Mouse (Mus musculus) stomach, embryonic 14.5 days (tissue): Measurements from ENCODE around the gene Gm28048. TPM values are rescaled to one million over a fixed set of nuclear protein-coding genes. Genes with fewer than 3 reads are reported as not detected.

ENCODE experiments used
- ATAC-seq: fragments of 200-750 bp; cut with Nextera tagmentation; 2 replicates; pipeline ENCODE4 v1.8.0; 2017; ENCODE audit warnings: low read depth, moderate TSS enrichment; ENCODE audit not compliant: insufficient number of reproducible peaks, insufficient read depth, low FRiP score
- H3K27ac ChIP-seq: fragments of 300-500 bp; sonication (generic); 2 replicates; pipeline ENCODE4 v1.5.1; 2014; ENCODE audit warnings: mild to moderate bottlenecking, low read length, moderate library complexity, mixed read lengths
- H3K27me3 ChIP-seq: fragments of 300-500 bp; sonication (generic); 2 replicates; pipeline ENCODE4 v1.6.1; 2014; ENCODE audit warnings: low read length, control low read depth, mixed read lengths; ENCODE audit not compliant: control insufficient read depth, insufficient read depth
- H3K36me3 ChIP-seq: fragments of 300-500 bp; sonication (generic); 2 replicates; pipeline ENCODE4 v1.6.1; 2014; ENCODE audit warnings: mild to moderate bottlenecking, control low read depth, low read length, moderate library complexity, mixed read lengths; ENCODE audit not compliant: control insufficient read depth, insufficient read depth
- H3K4me1 ChIP-seq: fragments of 300-500 bp; sonication (generic); 2 replicates; pipeline ENCODE4 v1.6.1; 2014; ENCODE audit warnings: low read length, control low read depth, mixed read lengths; ENCODE audit not compliant: control insufficient read depth, insufficient read depth
- H3K4me2 ChIP-seq: fragments of 300-500 bp; sonication (generic); replicated peaks from 2 replicates; pipeline ENCODE4 v1.6.1; 2014; ENCODE audit warnings: low read depth, low read length, control low read depth
- H3K4me3 ChIP-seq: fragments of 300-500 bp; sonication (generic); 2 replicates; pipeline ENCODE4 v1.5.1; 2014; ENCODE audit warnings: low read depth, low read length, control low read depth
- H3K9ac ChIP-seq: fragments of 300-500 bp; sonication (generic); replicated peaks from 2 replicates; pipeline ENCODE4 v1.6.1; 2014; ENCODE audit warnings: low read depth, mild to moderate bottlenecking, control low read depth, low read length, moderate library complexity, mixed read lengths
- H3K9me3 ChIP-seq: fragments of 300-500 bp; sonication (generic); 2 replicates; pipeline ENCODE4 v1.6.1; 2016; ENCODE audit warnings: low read depth, low read length, control low read depth; ENCODE audit not compliant: control insufficient read depth
- WGBS: fragments of 180-500 bp; shearing (Covaris S2); extraction: QIAGEN DNeasy Blood & Tissue Kit; methylation state at CpG from one replicate; pipeline ENCODE4 v1.1.7; 2014; 5-methylcytosine and 5-hydroxymethylcytosine counted together
- polyA plus RNA-seq: library from polyadenylated mRNA; unstranded; fragments of >200 nt; fragmentation: Nextera tagmentation; extraction: Ambion mirVana; gene quantifications from 2 replicates; pipeline ENCODE4 v1.2.1, GENCODE M21; 2014

Gm28048 gene
- polyA plus RNA-seq, 1 experiment from 2014 or later: 9.2 TPM

DNA sequence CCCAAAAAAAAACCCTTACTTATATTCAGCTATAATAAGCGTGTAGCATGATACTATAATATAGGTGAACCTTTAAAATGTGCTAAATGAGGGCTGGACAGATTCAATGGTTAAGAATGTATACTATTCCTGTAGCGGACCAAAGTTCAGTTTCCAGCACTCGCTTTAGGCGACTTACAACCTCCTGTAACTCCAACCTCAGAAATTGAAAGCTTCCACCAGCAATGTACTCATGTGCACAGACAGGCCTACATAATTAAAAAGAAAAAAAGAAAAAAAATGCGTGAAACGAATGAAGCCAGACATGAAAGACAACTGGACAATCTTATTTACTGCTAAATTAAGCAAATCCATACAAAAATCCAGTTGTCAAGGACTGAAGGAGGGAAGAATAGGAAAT, 956 bp upstream of the Gm28048 start:
- Histone ChIP-seq H3K9me3 (no peaks in the 10 kb centered on the region), H3K4me2 (no peak overlapping the region), H3K27me3 (no peaks in the 10 kb centered on the region), H3K9ac (no peak overlapping the region), H3K4me3 (no peak overlapping the region; the same call in 1 of the 2 replicates), H3K4me1 (peaks cover 6% of the 10 kb centered on the region; the same call in 1 of the 2 replicates), H3K27ac (no peak overlapping the region), H3K36me3 (no peaks in the 10 kb centered on the region)
- no peak for ATAC-seq
- 72% methylated on average over 6 of the region's 6 CpGs for WGBS

DNA sequence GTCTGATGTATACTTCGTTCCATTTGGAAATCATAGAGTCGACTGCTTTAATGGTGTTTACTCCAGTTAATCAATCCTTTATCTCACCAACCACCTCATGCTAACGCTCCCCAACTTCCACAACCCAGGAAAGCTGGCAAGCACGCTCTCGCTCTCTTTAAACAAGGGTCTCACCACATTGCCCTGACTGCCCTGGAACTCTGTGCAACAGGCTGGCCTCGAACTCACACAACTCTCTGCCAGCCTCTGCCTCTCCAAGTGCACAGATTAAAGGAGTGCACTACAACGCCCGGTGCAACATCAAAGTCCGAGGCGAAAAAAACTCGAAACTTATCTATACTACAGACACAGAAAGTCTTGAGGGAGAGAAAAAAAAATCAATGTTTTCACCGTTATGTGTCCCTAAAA, 343 bp downstream of the Gm28048 start:
- H3K9ac ChIP-seq: peak overlapping the region; percentile 61
- H3K9me3 ChIP-seq: no peaks in the 10 kb centered on the region
- H3K4me3 ChIP-seq: peak overlapping the region; percentile 54
- H3K36me3 ChIP-seq: peaks cover 3% of the 10 kb centered on the region; the same call in 1 of the 2 replicates
- H3K27ac ChIP-seq: peak overlapping the region; percentile 97; the same call in 1 of the 2 replicates
- no peaks in the 10 kb centered on the region for H3K27me3 ChIP-seq
- WGBS: 3% methylated on average over 12 of the region's 12 CpGs
- peak overlapping the region; percentile 73 for H3K4me2 ChIP-seq
- H3K4me1 ChIP-seq: peaks cover 9% of the 10 kb centered on the region; the same call in 1 of the 2 replicates
- peak; percentile 33 for ATAC-seq

DNA sequence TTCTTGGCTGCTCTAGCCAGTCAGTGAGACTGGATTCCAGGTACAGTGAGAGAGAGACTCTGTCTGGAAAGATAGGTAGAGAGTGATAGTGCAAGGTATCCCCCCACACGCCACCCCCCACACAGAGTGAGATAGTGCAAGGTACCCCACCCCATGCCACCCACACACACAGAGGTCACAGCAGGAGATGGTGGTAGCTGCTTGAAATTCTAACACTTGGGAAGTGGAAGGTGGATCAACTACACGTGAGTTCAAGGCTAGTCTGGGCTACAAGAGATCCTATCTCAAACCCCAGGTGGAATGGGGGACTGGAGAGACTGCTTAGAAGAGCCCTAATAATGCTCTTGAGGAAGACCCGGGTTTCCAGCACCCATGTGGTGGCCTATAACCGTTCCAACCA, 849 bp downstream of the Gm28048 start:
- no peak overlapping the region for H3K27ac ChIP-seq
- H3K36me3 ChIP-seq: peaks cover 5% of the 10 kb centered on the region; the same call in 1 of the 2 replicates
- no peaks in the 10 kb centered on the region for H3K9me3 ChIP-seq
- H3K9ac ChIP-seq: peak overlapping the region; percentile 61
- ATAC-seq: no peak
- WGBS: 41% methylated on average over 4 of the region's 4 CpGs
- peak overlapping the region; percentile 73 for H3K4me2 ChIP-seq
- no peaks in the 10 kb centered on the region for H3K27me3 ChIP-seq
- peak overlapping the region; percentile 54 for H3K4me3 ChIP-seq
- H3K4me1 ChIP-seq: peaks cover 9% of the 10 kb centered on the region; the same call in 1 of the 2 replicates

DNA sequence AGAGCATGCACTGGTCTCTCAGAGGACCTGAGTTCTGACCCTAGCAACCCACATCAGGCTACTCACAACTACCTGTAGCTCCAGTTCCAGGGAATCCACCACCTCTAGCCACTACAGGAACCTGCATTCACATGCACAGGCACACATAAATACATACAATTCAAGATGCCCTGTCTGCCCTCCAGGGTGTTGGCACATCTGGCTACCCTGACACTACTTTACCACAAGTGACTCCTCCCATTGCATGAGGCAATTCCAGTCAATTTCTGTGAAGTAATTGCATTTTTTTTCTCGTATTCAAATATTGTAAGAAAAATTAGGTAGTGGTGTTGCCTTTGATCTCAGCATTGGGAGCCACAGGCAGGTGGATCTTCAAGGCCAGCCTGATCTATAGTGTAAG, 2.7 kb downstream of the Gm28048 start:
- Histone ChIP-seq H3K4me2 (no peak overlapping the region), H3K27ac (no peak overlapping the region), H3K9me3 (no peaks in the 10 kb centered on the region), H3K36me3 (peaks cover 5% of the 10 kb centered on the region; the same call in 1 of the 2 replicates), H3K27me3 (no peaks in the 10 kb centered on the region), H3K4me1 (peaks cover 9% of the 10 kb centered on the region; the same call in 1 of the 2 replicates), H3K4me3 (no peak overlapping the region), H3K9ac (no peak overlapping the region)
- WGBS: 81% methylated on average over 1 of the region's 1 CpGs
- no peak for ATAC-seq

DNA sequence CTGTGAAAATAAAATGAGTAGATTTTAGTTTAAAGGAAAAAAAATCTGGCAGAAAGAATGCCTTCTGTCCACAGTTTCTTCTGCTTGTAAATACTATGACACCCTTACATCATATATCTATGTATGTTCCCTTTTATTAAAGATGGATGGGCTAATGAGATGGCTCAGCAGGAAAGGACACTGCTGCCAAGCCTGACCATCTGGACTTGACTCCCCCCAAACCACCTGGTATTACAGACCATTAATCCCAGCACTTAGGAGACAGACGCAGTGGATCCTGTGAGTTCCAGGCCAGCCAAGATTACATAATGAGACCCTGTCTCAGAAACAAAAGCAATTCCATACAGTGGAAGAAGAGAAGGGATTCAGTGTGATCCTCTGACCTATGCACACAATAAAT, 3.2 kb downstream of the Gm28048 start:
- Histone ChIP-seq H3K4me1 (peaks cover 9% of the 10 kb centered on the region; the same call in 1 of the 2 replicates), H3K27ac (no peak overlapping the region)

DNA sequence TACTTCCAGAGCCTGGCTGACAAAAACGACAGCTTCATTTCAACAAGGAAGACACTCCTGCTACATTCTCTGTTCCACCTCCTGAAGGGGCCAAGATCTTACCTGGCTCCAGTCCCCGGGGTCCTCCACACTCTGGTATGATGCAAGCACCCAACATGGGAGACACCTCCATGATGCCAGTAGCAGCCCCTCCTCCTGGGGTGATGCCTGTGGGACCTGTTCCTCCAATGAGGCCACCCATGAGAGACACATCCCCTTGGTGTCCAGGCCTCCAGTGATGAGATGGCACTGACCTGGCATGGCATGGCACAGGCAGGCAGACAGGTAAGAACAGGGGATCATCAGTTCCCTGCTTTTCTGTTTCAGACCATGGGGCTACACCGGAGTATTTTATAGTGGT, 3.7 kb downstream of the Gm28048 start:
- ATAC-seq: no peak
- Histone ChIP-seq H3K27me3 (no peaks in the 10 kb centered on the region), H3K9me3 (no peaks in the 10 kb centered on the region), H3K9ac (no peak overlapping the region), H3K4me3 (no peak overlapping the region), H3K27ac (no peak overlapping the region), H3K36me3 (peaks cover 5% of the 10 kb centered on the region; the same call in 1 of the 2 replicates), H3K4me2 (no peak overlapping the region), H3K4me1 (peaks cover 9% of the 10 kb centered on the region; the same call in 1 of the 2 replicates)
- 90% methylated on average over 3 of the region's 3 CpGs for WGBS

More for the DNA sequence above, 3.2 kb downstream of the Gm28048 start:
- no peak overlapping the region for H3K4me2 ChIP-seq
- H3K4me3 ChIP-seq: no peak overlapping the region
- no peaks in the 10 kb centered on the region for H3K9me3 ChIP-seq
- H3K36me3 ChIP-seq: peaks cover 5% of the 10 kb centered on the region; the same call in 1 of the 2 replicates
- no peaks in the 10 kb centered on the region for H3K27me3 ChIP-seq
- WGBS: 49% methylated on average over 1 of the region's 1 CpGs
- H3K9ac ChIP-seq: no peak overlapping the region
- no peak for ATAC-seq

DNA sequence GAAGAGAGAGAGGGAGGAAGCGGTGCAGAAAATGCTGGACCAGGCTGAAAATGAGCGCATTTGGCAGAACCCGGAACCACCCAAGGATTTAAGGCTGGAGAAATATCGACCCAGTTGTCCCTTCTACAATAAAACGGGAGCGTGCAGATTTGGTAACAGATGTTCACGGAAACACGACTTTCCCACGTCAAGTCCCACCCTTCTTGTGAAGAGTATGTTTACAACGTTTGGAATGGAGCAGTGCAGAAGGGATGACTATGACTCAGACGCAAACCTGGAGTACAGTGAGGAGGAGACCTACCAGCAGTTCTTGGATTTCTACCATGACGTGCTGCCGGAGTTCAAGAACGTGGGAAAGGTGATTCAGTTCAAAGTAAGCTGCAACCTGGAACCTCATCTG, 8.3 kb downstream of the Gm28048 start:
- Histone ChIP-seq H3K4me1 (peaks cover 3% of the 10 kb centered on the region; the same call in 1 of the 2 replicates), H3K9ac (0 out of 2 replicates have a peak overlapping the region, but pooled peaks have one; percentile 7), H3K9me3 (peaks cover 21% of the 10 kb centered on the region), H3K36me3 (peaks cover 5% of the 10 kb centered on the region; the same call in 1 of the 2 replicates), H3K27me3 (no peaks in the 10 kb centered on the region), H3K4me3 (peak overlapping the region; percentile 43), H3K4me2 (peak overlapping the region; percentile 51), H3K27ac (peak overlapping the region; percentile 77)
- WGBS: 46% methylated on average over 14 of the region's 14 CpGs
- no peak for ATAC-seq

DNA sequence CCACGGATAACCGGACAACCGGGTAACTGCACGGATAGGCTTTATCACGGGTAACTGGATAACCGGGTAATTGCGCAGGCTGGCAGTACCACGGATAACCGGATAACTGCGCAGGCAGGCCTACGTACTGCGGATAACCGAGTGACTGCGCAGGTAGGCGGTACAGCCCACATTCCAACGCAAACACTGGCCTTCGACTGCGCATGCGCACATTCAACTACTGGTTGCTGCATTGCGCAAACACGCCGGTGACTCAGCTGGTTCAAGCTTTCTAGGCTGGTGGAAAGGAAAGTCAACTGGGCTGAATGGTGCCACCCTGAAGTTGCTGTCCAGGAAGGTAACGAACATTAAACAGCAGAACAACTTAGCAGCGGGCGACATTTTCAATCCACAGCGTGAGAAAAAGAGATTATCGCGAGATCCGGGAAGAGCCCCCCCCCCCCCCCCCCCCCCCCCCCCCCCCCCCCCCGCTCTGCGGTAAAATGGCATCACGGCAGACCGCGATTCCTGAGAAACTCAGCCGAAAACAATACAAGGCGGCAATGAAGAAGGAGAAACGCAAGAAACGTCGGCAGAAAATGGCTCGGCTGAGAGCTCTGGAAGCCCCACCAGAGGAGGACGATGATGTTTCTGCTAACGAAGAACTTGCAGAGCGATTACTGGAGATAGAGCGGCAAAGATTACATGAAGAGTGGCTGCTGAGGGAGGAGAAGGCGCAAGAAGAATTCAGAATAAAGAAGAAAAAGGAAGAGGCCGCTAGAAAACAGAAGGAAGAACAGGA, 9.0 kb downstream of the Gm28048 start:
- Histone ChIP-seq H3K27me3 (no peaks in the 10 kb centered on the region), H3K9ac (peak overlapping the region; percentile 38), H3K4me2 (peak overlapping the region; percentile 72), H3K27ac (peak overlapping the region; percentile 77), H3K36me3 (peaks cover 5% of the 10 kb centered on the region; the same call in 1 of the 2 replicates), H3K9me3 (peaks cover 21% of the 10 kb centered on the region), H3K4me3 (peak overlapping the region; percentile 52), H3K4me1 (peaks cover 3% of the 10 kb centered on the region; the same call in 1 of the 2 replicates)
- peak; percentile 68; the same call in 1 of the 2 replicates for ATAC-seq
- WGBS: 50% methylated on average over 44 of the region's 46 CpGs
